Mouse (Mus musculus) heart, postnatal 0 days (tissue): ENCODE measurements around the gene Vmn1r183. TPM values are rescaled to one million over a fixed set of nuclear protein-coding genes. Genes with fewer than 3 reads are reported as not detected.
A peak's percentile ranks its signal among the peaks of the same experiment; 100 is the strongest.
"Not testable (repeated sequence)": the region's sequence is repeated elsewhere in the genome, so short reads cannot be mapped to it uniquely, and the experiment has no call there.

Experiments used
- ATAC-seq: fragments of 200-750 bp; cut with Nextera tagmentation; 2 replicates; pipeline ENCODE4 v1.8.0; 2017; ENCODE audit warnings: low read depth, moderate number of reproducible peaks, moderate library complexity; ENCODE audit not compliant: insufficient read depth
- DNase-seq: peaks from one replicate; pipeline ENCODE4 v3.0.0-alpha.2; 2016; ENCODE audit warnings: low spot score
- H3K27ac ChIP-seq: fragments of 300-500 bp; sonication (generic); 2 replicates; pipeline ENCODE4 v1.5.1; 2014; ENCODE audit warnings: low read depth, mild to moderate bottlenecking
- H3K27me3 ChIP-seq: fragments of 300-500 bp; sonication (generic); 2 replicates; pipeline ENCODE4 v1.6.1; 2014; ENCODE audit warnings: low read length, mixed read lengths; ENCODE audit not compliant: control insufficient read depth, insufficient read depth
- H3K36me3 ChIP-seq: fragments of 300-500 bp; sonication (generic); replicated peaks from 2 replicates; pipeline ENCODE4 v1.6.1; 2014; ENCODE audit warnings: low read length, mixed read lengths; ENCODE audit not compliant: control insufficient read depth, insufficient read depth
- H3K4me1 ChIP-seq: fragments of 300-500 bp; sonication (generic); 2 replicates; pipeline ENCODE4 v1.6.1; 2014; ENCODE audit warnings: antibody characterized with exemption; ENCODE audit not compliant: control insufficient read depth, insufficient read depth
- H3K4me2 ChIP-seq: fragments of 300-500 bp; sonication (generic); 2 replicates; pipeline ENCODE4 v1.6.1; 2014; ENCODE audit warnings: low read depth, mild to moderate bottlenecking, low read length, moderate library complexity
- H3K4me3 ChIP-seq: fragments of 300-500 bp; sonication (generic); 2 replicates; pipeline ENCODE4 v1.5.1; 2014; ENCODE audit warnings: low read depth, low read length
- H3K9ac ChIP-seq: fragments of 300-500 bp; sonication (generic); replicated peaks from 2 replicates; pipeline ENCODE4 v1.6.1; 2014; ENCODE audit warnings: low read depth, low read length, mixed read lengths
- H3K9me3 ChIP-seq: fragments of 300-500 bp; sonication (generic); replicated peaks from 2 replicates; pipeline ENCODE4 v1.6.1; 2016; ENCODE audit warnings: low read length; ENCODE audit not compliant: control insufficient read depth
- CTCF ChIP-seq: IDR thresholded peaks from 2 replicates; pipeline ENCODE4 v1.5.1; 2016; ENCODE audit warnings: antibody characterized with exemption, control low read depth, low read depth
- EP300 ChIP-seq: IDR thresholded peaks from 2 replicates; pipeline ENCODE4 v1.6.1; 2016; ENCODE audit warnings: antibody characterized with exemption, low read depth
- WGBS: fragments of 180-500 bp; shearing (Covaris S2); extraction: QIAGEN DNeasy Blood & Tissue Kit; methylation state at CpG from one replicate; pipeline ENCODE4 v1.1.7; 2014; 5-methylcytosine and 5-hydroxymethylcytosine counted together
- polyA plus RNA-seq: library from polyadenylated mRNA; unstranded; fragments of >200 nt; fragmentation: Nextera tagmentation; extraction: Ambion mirVana; gene quantifications from 2 replicates; pipeline ENCODE4 v1.2.1, GENCODE M21; 2015
- total RNA-seq: library from RNA; depleted of rRNA; stranded (reverse); fragments of >200 nt; gene quantifications from 2 replicates; pipeline ENCODE4 v1.2.3, GENCODE M21; 2014; ENCODE audit warnings: low replicate concordance; rRNA removed

The Vmn1r183 gene
- total RNA-seq (not detected in 2 replicates), polyA plus RNA-seq (not detected in 2 replicates)

DNA sequence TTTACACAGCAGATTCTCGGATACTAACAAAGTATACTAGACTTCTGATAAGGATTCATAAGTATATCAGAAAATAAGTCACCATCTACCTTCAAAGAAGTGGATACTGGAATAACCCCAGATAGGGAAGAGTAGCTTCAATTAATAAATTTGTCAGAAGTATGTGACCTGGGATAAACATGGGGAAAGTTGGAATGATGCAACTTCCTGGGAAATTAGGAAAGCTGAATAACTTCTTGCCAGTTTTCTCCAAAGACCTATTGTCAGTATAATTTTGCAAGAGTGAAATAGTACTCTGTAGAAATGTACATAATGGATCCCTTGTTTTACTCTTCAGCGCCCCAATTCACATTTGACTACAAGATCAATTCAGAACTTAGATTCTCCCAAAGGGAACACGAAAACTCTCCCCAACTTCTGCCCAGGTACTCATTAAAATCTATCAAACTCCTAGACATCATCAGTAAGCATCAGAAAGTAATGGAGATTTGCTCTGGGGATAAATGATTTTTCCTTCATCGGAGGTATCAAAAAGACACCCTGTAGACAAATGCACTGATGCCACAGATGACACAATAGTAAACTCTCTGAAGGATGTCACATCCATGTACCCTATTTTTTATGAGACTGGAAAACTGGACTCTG is at the start of gene Vmn1r183:
Gene Vmn1r183, plus strand, starts transcription at position 595 of the 645 bp plus-strand sequence.
- ATAC-seq (no peak), DNase-seq (no peak)
- 0 out of 2 replicates have a peak, but pooled peaks cover 3% of the 10 kb centered on the region for H3K9me3 ChIP-seq
- H3K36me3 ChIP-seq, result no peaks in the 10 kb centered on the region
- H3K9ac ChIP-seq, result no peak within 1 kb of the TSS
- H3K4me3 ChIP-seq, result no peak within 1 kb of the TSS
- no peak within 1 kb of the TSS for H3K4me2 ChIP-seq
- no peak within 1 kb of the TSS for H3K27ac ChIP-seq
- no peaks in the 10 kb centered on the region for H3K4me1 ChIP-seq
- no peaks in the 10 kb centered on the region for H3K27me3 ChIP-seq
- 57% methylated on average over 4 of the region's 4 CpGs for WGBS
- no peak for TF ChIP-seq CTCF
- no peak for TF ChIP-seq EP300

GRCm38 (mm10) chr7:24074424-24074823 is 21.4 kb downstream of the Vmn1r183 start:
- not testable (repeated sequence) for H3K4me3 ChIP-seq, H3K4me2 ChIP-seq, DNase-seq, H3K4me1 ChIP-seq, H3K36me3 ChIP-seq, H3K9me3 ChIP-seq, H3K27ac ChIP-seq, H3K9ac ChIP-seq, H3K27me3 ChIP-seq, ATAC-seq
- WGBS, result 44% methylated on average over 1 of the region's 1 CpGs

DNA sequence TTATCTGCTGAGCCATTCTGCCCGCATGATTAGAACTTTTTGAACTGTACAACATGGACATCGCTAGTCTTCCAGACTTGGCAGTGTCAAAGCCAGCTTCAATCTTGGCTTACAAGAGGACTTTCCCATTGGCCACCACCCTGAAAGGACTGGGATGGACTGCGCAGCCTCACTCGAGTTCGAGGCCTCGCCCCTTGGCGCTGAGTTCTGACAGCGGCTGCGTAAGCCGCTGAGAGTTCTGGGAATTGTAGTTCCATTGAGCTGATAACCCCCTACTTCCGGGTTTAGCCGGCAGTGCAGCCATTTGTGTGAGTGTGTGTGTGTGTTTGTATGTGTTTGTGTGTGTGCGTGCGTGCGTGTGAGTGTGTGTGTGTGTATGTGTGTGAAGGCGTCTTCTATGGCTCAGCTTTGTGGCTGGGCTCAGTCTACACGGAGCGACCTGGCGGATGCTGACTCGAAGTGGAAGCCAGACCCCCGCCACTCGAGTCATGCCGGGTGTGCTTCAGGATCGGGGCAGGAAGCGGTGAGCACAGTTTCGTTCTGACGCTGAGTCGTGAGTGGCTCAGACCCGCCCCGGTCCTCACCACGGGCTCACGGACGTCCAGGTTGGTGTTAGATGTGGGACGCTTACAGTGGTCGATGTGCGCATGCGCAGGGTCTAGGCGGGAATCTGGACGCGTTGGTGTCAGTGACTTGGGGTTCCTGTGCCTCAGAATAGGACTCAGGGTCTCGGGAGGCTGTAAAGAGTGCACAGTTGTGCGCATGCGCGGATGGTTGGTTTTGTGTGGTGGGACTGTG is 28.8 kb downstream of the Vmn1r183 start, which contains the start of gene Zfp180:
Gene Zfp180, plus strand, starts transcription at position 291 of the 798 bp plus-strand sequence.
- peak within 1 kb of the TSS; percentile 59 for H3K27ac ChIP-seq
- H3K9me3 ChIP-seq, result no peaks in the 10 kb centered on the region
- peak within 1 kb of the TSS; percentile 73 for H3K4me2 ChIP-seq
- peak within 1 kb of the TSS; percentile 67 for H3K4me3 ChIP-seq
- H3K36me3 ChIP-seq, result 0 out of 2 replicates have a peak, but pooled peaks cover under 1% of the 10 kb centered on the region
- no peaks in the 10 kb centered on the region for H3K27me3 ChIP-seq
- DNase-seq (peak; percentile 97), ATAC-seq (peak; percentile 99)
- 22% methylated on average over 44 of the region's 44 CpGs for WGBS
- TF ChIP-seq CTCF, result no peak
- TF ChIP-seq EP300, result no peak
- H3K9ac ChIP-seq, result peak within 1 kb of the TSS; percentile 58
- H3K4me1 ChIP-seq, result peaks cover 10% of the 10 kb centered on the region; the same call in 1 of the 2 replicates

DNA sequence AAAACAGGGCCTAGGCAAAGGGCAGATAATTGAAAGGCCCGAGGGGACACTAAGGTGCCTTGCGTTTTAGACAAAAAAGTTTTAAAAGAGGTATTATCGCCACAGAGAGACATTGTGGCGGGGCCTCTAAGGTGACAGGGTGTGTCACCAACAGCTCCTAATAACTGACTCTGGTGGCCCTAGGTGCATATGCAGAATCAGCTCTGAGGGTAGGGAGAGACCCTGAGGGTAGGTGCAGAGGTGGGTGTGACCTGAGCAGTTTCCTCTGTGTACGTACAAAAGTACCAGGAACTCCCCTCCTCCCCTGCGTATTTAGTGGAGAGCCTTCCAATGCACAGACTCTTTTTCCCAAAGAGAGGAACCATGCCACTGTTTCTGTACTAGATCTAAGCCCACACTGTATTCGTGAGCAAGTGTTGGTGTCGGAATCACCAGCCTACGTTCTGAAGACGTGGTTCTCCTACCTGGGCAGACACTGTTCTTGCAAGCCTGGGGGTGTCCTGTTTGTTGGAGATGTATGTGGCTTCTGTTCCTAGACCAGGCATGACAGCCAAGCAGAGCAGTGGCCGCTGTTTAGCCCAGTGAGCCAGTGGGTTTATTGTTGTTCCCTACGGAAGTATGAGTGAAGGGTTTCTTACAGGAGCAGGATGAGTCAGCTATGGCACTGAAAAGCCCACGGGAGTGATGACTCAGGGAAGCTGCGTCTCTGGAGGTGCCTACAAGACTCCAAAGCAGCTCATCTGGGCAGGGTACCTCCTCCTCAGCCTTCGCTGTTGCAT is 29.6 kb downstream of the Vmn1r183 start:
- peak overlapping the region; percentile 58 for H3K9ac ChIP-seq
- no peaks in the 10 kb centered on the region for H3K27me3 ChIP-seq
- peak overlapping the region; percentile 73 for H3K4me2 ChIP-seq
- 0 out of 2 replicates have a peak, but pooled peaks cover 8% of the 10 kb centered on the region for H3K36me3 ChIP-seq
- 39% methylated on average over 15 of the region's 15 CpGs for WGBS
- ATAC-seq (no peak), DNase-seq (no peak)
- TF ChIP-seq EP300 (no peak), CTCF (no peak)
- H3K4me1 ChIP-seq, result peaks cover 10% of the 10 kb centered on the region; the same call in 1 of the 2 replicates
- H3K9me3 ChIP-seq, result no peaks in the 10 kb centered on the region
- H3K4me3 ChIP-seq, result peak overlapping the region; percentile 67
- H3K27ac ChIP-seq, result peak overlapping the region; percentile 59

- no peak for TF ChIP-seq CTCF
- no peak for TF ChIP-seq EP300
- Histone ChIP-seq H3K36me3 (0 out of 2 replicates have a peak, but pooled peaks cover 12% of the 10 kb centered on the region), H3K4me3 (no peak overlapping the region), H3K27me3 (no peaks in the 10 kb centered on the region), H3K27ac (no peak overlapping the region), H3K9me3 (no peaks in the 10 kb centered on the region), H3K4me2 (no peak overlapping the region), H3K9ac (no peak overlapping the region), H3K4me1 (peaks cover 10% of the 10 kb centered on the region; the same call in 1 of the 2 replicates)
- DNase-seq, result no peak
- ATAC-seq, result no peak
- WGBS, result 92% methylated on average over 4 of the region's 4 CpGs
These were observed 33.8 kb downstream of the Vmn1r183 start for GRCm38 (mm10) chr7:24086871-24087270.
